Mouse (Mus musculus): ENCODE results near the gene Pp2d1. TPM values are rescaled to one million over a fixed set of nuclear protein-coding genes. Genes with fewer than 3 reads are reported as not detected.
A peak's percentile ranks its signal among the peaks of the same experiment; 100 is the strongest.
"Not testable (repeated sequence)": the region's sequence is repeated elsewhere in the genome, so short reads cannot be mapped to it uniquely, and the experiment has no call there.

The Pp2d1 gene
- not detected for total RNA-seq (2021)
- long read RNA-seq, experiment 1, partial matches to known transcripts: 0 of 1 reads
- long read RNA-seq, experiment 1, other reads (novel, unspliced or antisense): 1 of 1 reads
- long read RNA-seq, experiment 2: 0 reads

DNA sequence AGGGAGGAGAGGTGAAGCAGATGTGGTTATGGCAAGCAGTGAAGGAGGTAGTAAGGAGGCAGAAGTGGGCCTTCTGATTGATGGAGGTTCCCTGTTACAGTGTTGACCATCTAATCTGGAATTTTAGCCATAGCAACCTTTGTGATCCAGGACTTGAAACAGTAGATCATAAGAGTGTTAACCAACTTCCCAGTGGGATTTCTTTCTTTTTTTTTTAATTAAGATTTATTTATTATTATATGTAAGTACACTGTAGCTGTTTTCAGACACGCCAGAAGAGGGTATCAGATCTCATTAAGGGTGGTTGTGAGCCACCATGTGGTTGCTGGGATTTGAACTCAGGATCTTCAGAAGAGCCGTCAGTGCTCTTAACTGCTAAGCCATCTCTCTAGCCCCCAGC lies at the start of gene Pp2d1:
Gene Pp2d1 (minus strand): TSS at position 101 of the 400 bp plus-strand sequence.
- DNase-seq (ENCODE audit: low spot score in 2 of 2): not testable (repeated sequence)

DNA sequence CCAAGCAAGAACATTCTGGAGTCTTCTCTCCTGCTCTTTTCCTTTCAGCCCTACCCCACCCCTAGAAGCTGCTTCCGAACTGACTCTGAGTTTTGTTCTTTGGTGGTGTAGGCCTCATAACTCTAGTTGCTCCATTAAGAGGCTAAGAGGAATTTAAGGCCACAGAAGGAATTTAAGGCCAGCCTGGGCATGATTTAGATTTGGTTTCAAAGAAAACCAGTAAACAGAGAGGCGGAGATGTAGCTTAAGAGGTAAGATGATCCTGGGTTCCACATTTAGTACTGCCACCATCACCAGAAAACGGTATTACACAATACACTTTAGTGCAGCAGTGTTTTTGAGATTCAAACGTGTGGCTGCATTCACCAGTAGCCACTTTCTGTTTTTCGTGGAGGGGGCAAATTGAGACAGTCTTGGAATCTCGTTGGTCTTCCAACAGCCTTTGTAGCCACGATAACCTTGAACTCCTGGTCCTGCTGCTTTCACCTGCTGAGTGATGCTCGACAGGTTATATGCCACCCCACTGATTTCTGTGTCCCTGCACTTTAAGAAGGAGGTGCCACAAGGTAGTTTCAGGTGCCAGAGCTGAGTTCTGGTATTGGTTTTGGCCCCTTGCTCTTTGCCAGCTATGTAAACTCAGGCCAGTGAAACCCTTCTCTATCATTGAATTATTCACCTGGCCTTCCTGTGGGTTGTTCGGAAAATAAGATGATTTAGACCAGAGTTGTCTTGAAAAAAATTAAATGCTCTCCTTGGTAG lies 49.0 kb upstream of the Pp2d1 start:
- DNase-seq (ENCODE audit: low spot score in 2 of 2): no peak

GRCm38 (mm10) chr17:53587074-53587851 lies 48.0 kb upstream of the Pp2d1 start:
- DNase-seq (ENCODE audit: low spot score in 2 of 2): peak; percentile 81 to 89

GRCm38 (mm10) chr17:53583846-53584579 lies 44.8 kb upstream of the Pp2d1 start:
- no peak for DNase-seq (ENCODE audit: low spot score in 2 of 2)

- no peak for DNase-seq (ENCODE audit: low spot score in 2 of 2)
These were observed 43.6 kb upstream of the Pp2d1 start for GRCm38 (mm10) chr17:53582805-53583204.

DNA sequence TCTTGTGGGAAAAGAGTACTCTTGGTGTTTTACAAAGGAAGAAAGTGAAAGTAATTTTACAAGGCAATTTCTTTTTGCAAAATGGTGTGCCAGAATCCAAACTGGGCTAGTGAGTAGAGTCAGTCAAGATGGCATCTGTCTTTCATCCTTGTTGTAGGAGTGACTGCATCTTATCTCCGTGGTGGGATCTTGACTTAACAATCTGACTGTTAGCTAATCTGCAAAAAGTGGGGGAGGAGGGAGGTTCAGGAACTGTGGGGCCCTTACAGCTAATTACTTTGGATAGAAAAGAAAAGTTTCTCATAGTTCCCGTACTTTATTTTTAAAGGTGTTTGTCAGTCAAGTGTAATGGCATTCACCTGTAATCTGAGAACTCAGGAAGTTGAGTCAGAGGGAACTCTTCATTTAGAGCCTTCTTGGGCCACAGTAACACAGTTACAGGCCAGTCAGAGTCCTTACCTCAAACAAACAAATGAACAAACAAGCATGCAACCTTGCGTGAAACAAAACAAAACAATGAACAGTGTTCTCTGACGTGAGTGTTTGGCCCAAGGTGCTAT lies 42.9 kb upstream of the Pp2d1 start:
- DNase-seq (ENCODE audit: low spot score in 2 of 2): no peak

GRCm38 (mm10) chr17:53580237-53580636 lies 41.0 kb upstream of the Pp2d1 start:
- DNase-seq (ENCODE audit: low spot score in 2 of 2): no peak

- no peak for DNase-seq (ENCODE audit: low spot score in 2 of 2)
These were observed 40.4 kb upstream of the Pp2d1 start for GRCm38 (mm10) chr17:53579612-53580011.

- no peak for DNase-seq (ENCODE audit: low spot score in 2 of 2)
These were observed 39.5 kb upstream of the Pp2d1 start for GRCm38 (mm10) chr17:53578776-53579175.

GRCm38 (mm10) chr17:53578249-53578648 lies 39.0 kb upstream of the Pp2d1 start:
- no peak for DNase-seq (ENCODE audit: low spot score in 2 of 2)

- no peak for DNase-seq (ENCODE audit: low spot score in 2 of 2)
These were observed 38.5 kb upstream of the Pp2d1 start for GRCm38 (mm10) chr17:53577754-53578153.

DNA sequence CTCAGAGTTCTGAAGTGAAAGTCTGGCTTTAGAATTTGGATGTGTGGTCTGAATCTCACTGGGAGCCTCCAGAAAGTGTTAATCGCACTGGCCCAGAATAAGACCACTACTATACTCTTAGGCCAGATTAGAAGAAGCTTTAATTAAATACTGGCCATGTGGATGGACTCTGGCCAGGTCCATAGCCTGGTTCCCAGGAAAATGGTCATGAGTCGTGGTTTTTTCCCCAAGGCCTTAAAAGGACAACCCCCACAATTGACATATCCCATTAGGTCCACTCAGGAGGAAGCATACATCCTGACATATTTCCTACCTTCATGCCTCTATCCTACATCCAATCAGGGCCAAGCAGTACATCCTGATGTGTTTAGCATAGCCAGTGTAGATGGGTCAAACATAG lies 37.9 kb upstream of the Pp2d1 start:
- no peak for DNase-seq (ENCODE audit: low spot score in 2 of 2)

GRCm38 (mm10) chr17:53573019-53573556 lies 33.8 kb upstream of the Pp2d1 start:
- no peak for DNase-seq (ENCODE audit: low spot score in 2 of 2)

- not testable (repeated sequence) for DNase-seq (ENCODE audit: low spot score in 2 of 2)
These were observed 31.7 kb upstream of the Pp2d1 start for GRCm38 (mm10) chr17:53570932-53571331.

DNA sequence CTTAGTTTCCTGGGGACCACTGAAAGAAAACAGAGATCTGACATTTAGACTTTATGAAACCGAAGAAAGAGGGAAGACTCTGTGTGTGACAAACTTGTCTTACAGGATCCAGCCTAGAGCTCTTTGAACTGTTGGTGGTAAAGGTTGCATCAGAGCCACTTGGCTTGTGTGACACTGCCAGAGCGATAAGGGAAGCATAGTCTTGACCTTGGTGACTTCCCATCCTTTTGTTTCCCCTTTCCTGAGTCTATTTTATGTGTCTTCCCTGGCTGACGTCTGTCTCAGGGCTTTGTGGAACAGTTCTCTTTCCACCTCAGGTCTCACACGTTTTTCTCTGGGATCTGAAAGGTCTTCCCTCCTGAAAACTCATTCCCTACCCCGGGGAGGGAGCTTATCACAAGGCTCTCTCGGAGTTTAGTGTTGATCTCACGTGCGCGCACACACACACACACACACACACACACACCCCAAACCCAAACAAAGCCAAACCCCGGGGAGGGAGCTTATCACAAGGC lies 31.2 kb upstream of the Pp2d1 start:
- DNase-seq (ENCODE audit: low spot score in 2 of 2): no peak

DNA sequence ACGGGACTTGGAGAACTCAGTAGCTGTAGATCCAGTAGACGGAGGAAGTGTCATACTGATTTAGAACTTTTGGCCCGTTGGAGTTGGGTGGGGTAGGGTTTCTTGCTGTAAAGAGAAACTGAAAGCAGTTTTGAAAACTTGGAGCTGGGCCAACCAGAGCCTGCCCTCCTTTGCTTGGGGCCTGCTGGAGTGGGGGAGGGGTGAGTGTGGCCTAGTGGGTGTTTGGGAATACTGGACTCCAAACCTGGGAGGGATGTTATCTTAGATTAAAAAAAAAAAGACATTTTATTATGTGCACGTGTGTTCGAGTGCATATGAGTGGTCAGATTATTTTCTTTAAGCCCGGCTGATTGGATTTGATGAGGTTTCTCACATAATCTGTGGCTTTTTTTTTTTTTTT lies 30.6 kb upstream of the Pp2d1 start:
- DNase-seq (ENCODE audit: low spot score in 2 of 2): peak; percentile 43 to 65

GRCm38 (mm10) chr17:53568734-53569386 lies 29.6 kb upstream of the Pp2d1 start:
- DNase-seq (ENCODE audit: low spot score in 2 of 2): no peak

DNA sequence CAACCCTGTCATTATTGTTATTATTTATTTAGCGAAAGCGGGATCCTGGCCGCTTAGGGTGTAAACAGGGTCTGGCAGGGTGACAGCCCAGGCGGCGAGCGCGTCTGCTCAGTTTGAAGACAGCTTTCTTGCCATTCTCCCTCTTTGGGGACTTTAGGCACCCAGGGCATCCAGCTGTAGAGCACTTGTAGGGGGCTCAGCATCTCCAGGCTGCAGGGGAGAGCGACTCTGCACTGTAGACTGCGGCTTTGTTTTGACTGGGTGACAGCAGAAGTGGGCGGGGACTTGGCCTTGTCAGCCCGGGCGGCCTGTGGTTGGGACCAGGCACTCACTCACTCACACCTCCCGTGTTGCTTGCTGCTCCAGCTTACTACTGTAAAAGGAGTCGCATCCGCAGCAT lies 28.9 kb upstream of the Pp2d1 start:
- peak; percentile 46 to 70 for DNase-seq (ENCODE audit: low spot score in 2 of 2)

DNA sequence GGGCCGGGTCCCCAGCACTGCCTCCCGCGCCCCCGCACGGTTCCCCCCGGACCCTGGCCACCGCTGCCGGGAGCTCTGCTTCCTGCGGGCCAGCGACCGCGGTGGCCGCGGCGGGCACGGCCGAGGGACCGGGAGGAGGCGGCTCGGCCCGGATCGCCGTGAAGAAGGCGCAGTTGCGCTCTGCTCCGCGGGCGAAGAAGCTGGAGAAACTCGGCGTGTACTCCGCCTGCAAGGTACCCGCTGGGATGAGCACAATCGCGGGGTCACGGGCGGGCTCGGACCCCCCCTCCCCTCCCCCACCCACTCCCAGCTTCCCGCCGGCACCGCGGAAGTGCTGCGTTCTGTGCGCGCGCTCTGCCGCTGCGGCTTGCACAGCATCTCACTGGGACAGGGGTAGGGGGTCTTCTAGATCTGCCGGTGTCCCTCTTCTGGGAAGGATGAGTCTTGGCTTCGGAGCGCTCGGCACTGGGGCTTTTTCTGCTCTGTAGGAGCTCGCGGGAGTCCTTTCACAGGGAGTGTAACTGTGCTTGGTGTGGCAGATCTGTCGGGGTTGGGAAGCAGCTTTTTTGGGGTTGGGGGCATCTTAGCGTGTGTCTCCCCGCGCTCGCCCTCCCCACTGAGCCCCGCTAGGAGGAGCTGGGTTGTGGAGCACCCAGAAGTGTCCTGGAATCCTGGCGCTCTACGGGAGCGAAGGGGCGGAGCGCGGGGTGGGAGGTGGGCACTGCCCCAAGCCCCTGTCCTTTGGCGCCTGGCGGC lies 28.3 kb upstream of the Pp2d1 start:
- DNase-seq (ENCODE audit: low spot score in 2 of 2): peak; percentile 32 to 34
